Mouse (Mus musculus): ENCODE data around the gene Psap.

The Psap gene

GRCm38 (mm10) chr10:60263351-60263750 is 14.1 kb upstream of the Psap start:
- DNase-seq (ENCODE audit: low spot score) = no peak

GRCm38 (mm10) chr10:60265252-60265651 is 12.2 kb upstream of the Psap start:
- no peak for DNase-seq (ENCODE audit: low spot score)

GRCm38 (mm10) chr10:60266842-60267401 is 10.5 kb upstream of the Psap start:
- DNase-seq (ENCODE audit: low spot score) = no peak

- no peak for DNase-seq (ENCODE audit: low spot score)
These were observed 8.7 kb upstream of the Psap start for GRCm38 (mm10) chr10:60268738-60269137.

- no peak for DNase-seq (ENCODE audit: low spot score)
These were observed 8.0 kb upstream of the Psap start for GRCm38 (mm10) chr10:60269141-60270064.

- no peak for DNase-seq (ENCODE audit: low spot score)
These were observed 6.4 kb upstream of the Psap start for GRCm38 (mm10) chr10:60271015-60271414.

GRCm38 (mm10) chr10:60272241-60272640 is 5.2 kb upstream of the Psap start:
- DNase-seq (ENCODE audit: low spot score) = no peak

- no peak for DNase-seq (ENCODE audit: low spot score)
These were observed 4.0 kb upstream of the Psap start for GRCm38 (mm10) chr10:60273382-60273781.

- no peak for DNase-seq (ENCODE audit: low spot score)
These were observed 576 bp downstream of the Psap start for GRCm38 (mm10) chr10:60278006-60278399.

- DNase-seq (ENCODE audit: low spot score) = no peak
These were observed 1.4 kb downstream of the Psap start for GRCm38 (mm10) chr10:60278786-60279185.

GRCm38 (mm10) chr10:60279290-60279940 is 2.0 kb downstream of the Psap start:
- no peak for DNase-seq (ENCODE audit: low spot score)

GRCm38 (mm10) chr10:60279941-60280301 is 2.5 kb downstream of the Psap start:
- no peak for DNase-seq (ENCODE audit: low spot score)

GRCm38 (mm10) chr10:60280353-60280752 is 2.9 kb downstream of the Psap start:
- DNase-seq (ENCODE audit: low spot score) = no peak

GRCm38 (mm10) chr10:60281571-60282050 is 4.2 kb downstream of the Psap start:
- no peak for DNase-seq (ENCODE audit: low spot score)

GRCm38 (mm10) chr10:60282116-60283014 is 4.9 kb downstream of the Psap start:
- DNase-seq (ENCODE audit: low spot score) = no peak

- DNase-seq (ENCODE audit: low spot score) = no peak
These were observed 6.8 kb downstream of the Psap start for GRCm38 (mm10) chr10:60284248-60284647.

- DNase-seq (ENCODE audit: low spot score) = no peak
These were observed 7.3 kb downstream of the Psap start for GRCm38 (mm10) chr10:60284676-60285111.

GRCm38 (mm10) chr10:60285183-60285582 is 7.8 kb downstream of the Psap start:
- no peak for DNase-seq (ENCODE audit: low spot score)

- DNase-seq (ENCODE audit: low spot score) = no peak
These were observed 8.4 kb downstream of the Psap start for GRCm38 (mm10) chr10:60285676-60286372.

- no peak for DNase-seq (ENCODE audit: low spot score)
These were observed 9.1 kb downstream of the Psap start for GRCm38 (mm10) chr10:60286546-60286945.

GRCm38 (mm10) chr10:60287161-60287560 is 9.7 kb downstream of the Psap start:
- no peak for DNase-seq (ENCODE audit: low spot score)
